Mouse (Mus musculus) brain, embryonic 14.5 days (tissue): ENCODE measurements around the gene Fstl4.

Source experiments
- CTCF ChIP-seq: fragments of 200-500 bp; IDR thresholded peaks from 2 replicates; pipeline ENCODE4 v1.5.1; 2012; ENCODE audit warnings: inconsistent platforms, mild to moderate bottlenecking, moderate library complexity, borderline replicate concordance; ENCODE audit not compliant: insufficient read depth, insufficient read length; ENCODE audit errors: extremely low read depth
- POLR2A ChIP-seq: fragments of 200-500 bp; IDR thresholded peaks from 2 replicates; pipeline ENCODE4 v1.6.1; 2012; ENCODE audit warnings: mild to moderate bottlenecking, inconsistent platforms, borderline replicate concordance; ENCODE audit not compliant: poor library complexity, insufficient read depth, insufficient read length, severe bottlenecking; ENCODE audit errors: extremely low read depth

- no peak for TF ChIP-seq POLR2A
- no peak for TF ChIP-seq CTCF
These were observed 34.5 kb upstream of the Fstl4 start for GRCm38 (mm10) chr11:52729890-52730289.
